Mouse (Mus musculus) inflammation-experienced regulatory T-cells, adult 6 months (primary cell): ENCODE measurements around the gene Spcs2. TPM values are rescaled to one million over a fixed set of nuclear protein-coding genes. Genes with fewer than 3 reads are reported as not detected.

ENCODE experiments used
- polyA plus RNA-seq, 3 experiments: library from polyadenylated mRNA; unstranded; fragments of 100-300 nt; shearing (Covaris generic); gene quantifications; one replicate each; pipeline ENCODE4 v1.2.1; 2017

Spcs2 gene
- polyA plus RNA-seq, 3 experiments from 2014 or later: 456 to 534 (median 479) TPM

Other genes starting within 250 kb of the Spcs2 start
- gene Tpbgl, start 236.4 kb downstream of the Spcs2 start, polyA plus RNA-seq: under 1 TPM in 1 of 3 experiments, not detected in 2; 0.72 TPM
- gene Slco2b1, start 152.1 kb downstream of the Spcs2 start, polyA plus RNA-seq: not detected
- not detected for gene Olfr520, start 133.2 kb downstream of the Spcs2 start, polyA plus RNA-seq
- not detected for gene Olfr521, start 100.0 kb downstream of the Spcs2 start, polyA plus RNA-seq
- gene Neu3, start 35.0 kb downstream of the Spcs2 start, polyA plus RNA-seq: 10 to 100 TPM; 27.1 to 30.3 (median 28.6) TPM
- gene Xrra1, start 4.3 kb downstream of the Spcs2 start, polyA plus RNA-seq: not detected
- gene Rnf169, start 117.0 kb upstream of the Spcs2 start, polyA plus RNA-seq: 10 to 100 TPM in 1 of 3 experiments, 1 to 10 TPM in 2; 5.3 to 10.6 (median 8.4) TPM
- not detected for gene Chrdl2, start 142.7 kb upstream of the Spcs2 start, polyA plus RNA-seq